Mouse (Mus musculus): Measurements from ENCODE around the gene Tpm1.

- no peak for TF ChIP-seq GATA1 (IDR thresholded peaks at IDR 0.05; ENCODE audit: low read length)
- TF ChIP-seq TAL1 (IDR thresholded peaks at IDR 0.05; ENCODE audit: low read length) = no peak
Observed at GRCm38 (mm10) chr9:67026061-67026460, 23.1 kb downstream of the Tpm1 start.
